Mouse (Mus musculus): ENCODE data around the gene Olfr893.
"Not testable (repeated sequence)": the region's sequence is repeated elsewhere in the genome, so short reads cannot be mapped to it uniquely, and the experiment has no call there.

The Olfr893 gene

GRCm38 (mm10) chr9:38208065-38208464, at the start of gene Olfr893:
Gene Olfr893 (plus strand): TSS chr9:38208365.
- no peak for DNase-seq (ENCODE audit: low spot score in 2 of 2)

GRCm38 (mm10) chr9:38168341-38168740, 39.8 kb upstream of the Olfr893 start:
- not testable (repeated sequence) for DNase-seq (ENCODE audit: low spot score in 2 of 2)

DNA sequence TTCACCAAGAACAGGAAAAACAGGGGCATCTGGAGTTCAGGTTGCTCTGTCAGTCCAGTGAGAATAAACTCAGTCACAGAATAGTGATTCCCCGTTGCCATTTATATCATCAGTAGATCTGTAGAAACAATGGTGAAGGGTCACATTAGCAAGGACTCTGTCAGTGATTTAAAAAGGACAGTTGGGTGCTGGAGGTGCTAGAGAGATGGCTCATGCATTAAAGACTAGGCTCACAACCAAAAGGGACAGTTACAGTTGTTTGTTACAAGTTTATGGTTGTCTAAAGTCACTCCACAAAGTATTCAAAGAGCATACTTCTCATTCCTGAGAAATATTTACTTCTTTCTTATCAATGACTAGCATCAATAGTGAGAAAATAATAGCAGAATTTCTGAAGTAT, 27.4 kb upstream of the Olfr893 start, which contains the start of gene Olfr891:
Gene Olfr891 (minus strand): TSS at position 101 of the 400 bp plus-strand sequence.
- no peak for DNase-seq (ENCODE audit: low spot score in 2 of 2)

DNA sequence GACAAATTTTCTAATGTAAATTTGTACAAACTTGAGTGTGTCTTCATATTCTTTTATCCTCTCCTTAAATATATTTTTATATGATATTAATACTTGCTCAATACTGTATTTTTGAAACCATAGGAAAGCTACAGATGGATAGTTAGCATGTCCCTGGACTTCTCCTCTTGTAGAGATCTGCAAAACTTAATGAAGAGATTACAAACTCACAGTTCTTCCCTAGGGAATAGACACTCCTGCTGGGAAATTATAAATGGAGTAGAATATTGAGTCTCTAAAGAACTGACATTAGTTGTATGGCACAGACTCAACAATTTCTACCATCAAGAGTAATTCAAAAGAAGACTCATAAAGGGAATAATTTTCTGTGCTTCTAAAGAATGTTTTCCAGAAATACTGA, 9.6 kb downstream of the Olfr893 start, which contains the start of gene Olfr894:
Gene Olfr894 (plus strand): TSS at position 301 of the 400 bp plus-strand sequence.
- DNase-seq (ENCODE audit: low spot score in 2 of 2), result no peak

DNA sequence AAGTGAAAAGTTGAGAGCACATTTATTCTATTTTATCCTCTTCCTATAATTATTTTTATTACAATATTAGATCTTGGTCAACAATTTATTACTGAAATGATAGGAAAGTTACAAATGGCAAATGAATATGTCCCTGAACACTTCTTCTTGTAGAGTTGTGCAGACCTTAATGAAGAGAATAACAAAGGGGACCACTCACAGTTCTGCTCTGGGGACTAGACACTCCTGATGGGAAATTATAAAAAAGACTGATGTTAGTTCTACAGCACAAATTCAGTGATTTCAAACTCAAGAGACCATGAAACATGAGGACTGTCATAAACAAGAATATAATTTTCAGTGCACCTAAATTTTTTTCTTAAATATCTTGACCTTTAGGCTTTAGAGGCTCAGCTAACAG, 44.3 kb downstream of the Olfr893 start, which contains the start of gene Olfr143:
Gene Olfr143 (plus strand): TSS at position 301 of the 400 bp plus-strand sequence.
- no peak for DNase-seq (ENCODE audit: low spot score in 2 of 2)
